8 mouse cellular contexts compared by ENCODE assay signal in genomic region chr6:54974501-54974900, GRCm38 (mm10). TPM values are rescaled to one million over a fixed set of nuclear protein-coding genes. Genes with fewer than 3 reads are reported as not detected.
A peak's percentile ranks its signal among the peaks of the same experiment; 100 is the strongest.
DNase-seq lines count a peak whose midpoint lies in the region; TF ChIP-seq lines count a peak whose summit lies in the region.

No protein-coding gene starts in this region.

- peak; percentile 45; the same call in 1 of the 2 replicates for TF ChIP-seq CTCF in brain, embryonic 14.5 days (IDR thresholded peaks at IDR 0.05; ENCODE audit: borderline replicate concordance, extremely low read depth, insufficient read depth, insufficient read length)

- DNase-seq in adrenal gland, postnatal 10 days = peak; percentile 53
- DNase-seq in adrenal gland, postnatal 4 days (ENCODE audit: low spot score in 2 of 2) = no peak
- DNase-seq in kidney, adult 9 months = peak; percentile 56
- no peak for DNase-seq in kidney, adult 11 months
- DNase-seq in brain, embryonic 14.5 days (ENCODE audit: low read depth) = peak; percentile 8
- peak; percentile 42 for DNase-seq in retina, postnatal 1 day
- DNase-seq in layer of hippocampus, postnatal 10 days (ENCODE audit: low spot score in 2 of 2) = no peak
- DNase-seq in layer of hippocampus, adult 18-20 months (ENCODE audit: low spot score in 2 of 2) = no peak

- no peak for TF ChIP-seq POLR2A in brain, embryonic 14.5 days (IDR thresholded peaks at IDR 0.05; ENCODE audit: borderline replicate concordance, extremely low read depth, insufficient read depth, insufficient read length, poor library complexity, severe bottlenecking)

RNA-seq across cellular contexts. Expression of gene Nod1, which starts 2.1 kb away (rescaled TPM):
- total RNA-seq in adrenal gland, postnatal 10 days (2021) = 10 to 100 TPM in 1 of 2 experiments, 1 to 10 TPM in 1; 8.9 to 13.7 TPM
- 1 to 10 TPM; 9.1 to 9.8 TPM for total RNA-seq in adrenal gland, postnatal 4 days (2021)
- 3.3 and 3.9 TPM in 2 replicates for polyA plus RNA-seq in brain, embryonic 14.5 days (2012; rRNA removed)
- 1 to 10 TPM; 3.1 to 4.1 TPM for total RNA-seq in layer of hippocampus, postnatal 10 days (2021)
- 1 to 10 TPM; 4.3 to 4.8 TPM for total RNA-seq in layer of hippocampus, adult 18-20 months (2021)

RNA-seq across cellular contexts. Expression of gene Ggct, which starts 18.2 kb away (rescaled TPM):
- 1 to 10 TPM; 8.3 to 9.2 TPM for total RNA-seq in adrenal gland, postnatal 10 days (2021)
- total RNA-seq in adrenal gland, postnatal 4 days (2021) = 10 to 100 TPM in 1 of 2 experiments, 1 to 10 TPM in 1; 7.1 to 13.2 TPM
- 3.7 and 5.4 TPM in 2 replicates for polyA plus RNA-seq in brain, embryonic 14.5 days (2012; rRNA removed)
- 10 to 100 TPM; 37.8 to 39.9 TPM for total RNA-seq in layer of hippocampus, postnatal 10 days (2021)
- 10 to 100 TPM; 35.2 to 41.0 TPM for total RNA-seq in layer of hippocampus, adult 18-20 months (2021)

Comparison
In these comparisons a context has a peak if more than half of its experiments do, and no peak if none do; other contexts are left out.
1. DNase-seq: peak in adrenal gland, postnatal 10 days (single experiment), kidney, adult 9 months (single experiment), brain, embryonic 14.5 days (single experiment) and retina, postnatal 1 day (single experiment); none in adrenal gland, postnatal 4 days (0 of 2), kidney, adult 11 months (single experiment), layer of hippocampus, postnatal 10 days (0 of 2) and layer of hippocampus, adult 18-20 months (0 of 2).